ENCODE assay signal across 19 mouse cellular contexts in the genomic region with DNA sequence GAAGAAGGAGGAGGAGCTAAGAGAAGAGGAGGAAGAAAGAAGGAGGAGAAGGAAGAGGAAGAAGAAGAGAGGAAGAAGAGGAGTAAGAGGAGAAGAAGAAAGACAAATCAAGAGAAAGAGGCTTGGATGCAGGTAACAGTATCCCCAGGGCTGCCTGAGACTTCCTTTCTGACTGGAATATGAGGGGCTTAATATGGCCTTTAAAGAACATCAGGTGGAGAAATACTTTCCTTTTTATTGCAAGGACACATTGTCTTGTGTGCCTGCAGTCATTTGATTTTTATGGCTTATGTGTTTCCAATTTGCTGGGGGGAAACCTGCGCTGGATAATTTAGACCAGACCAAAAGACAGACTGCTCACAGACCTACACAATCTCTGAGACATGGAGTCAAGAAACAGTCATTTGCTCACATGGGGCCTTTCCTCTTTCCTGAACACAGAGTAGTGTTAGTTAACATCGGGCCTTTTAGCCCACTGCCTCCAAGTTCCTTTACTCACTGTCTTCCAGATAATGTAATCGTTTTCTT.
"Had no signal": no experiment of that assay in that cellular context is flagged by ENCODE, and none has a peak within 500 bp of the region (broad histone marks: within the 10 kb centered on the region; RNA-seq: fewer than 3 reads in every experiment).

No protein-coding gene starts in this region.

- H3K4me2 ChIP-seq: lung, embryonic 15.5 days; midbrain, embryonic 11.5 days; midbrain, embryonic 13.5 days; midbrain, embryonic 15.5 days; neural tube, embryonic 12.5 days had no signal

- H3K36me3 ChIP-seq: lung, embryonic 15.5 days; midbrain, embryonic 13.5 days; midbrain, embryonic 15.5 days; neural tube, embryonic 12.5 days had no signal

- H3K27me3 ChIP-seq: lung, embryonic 15.5 days; megakaryocyte, embryonic 14.5 days; midbrain, embryonic 13.5 days; midbrain, embryonic 15.5 days; neural tube, embryonic 12.5 days had no signal

- H3K27ac ChIP-seq: lung, embryonic 15.5 days; macrophage; midbrain, embryonic 13.5 days; midbrain, embryonic 15.5 days; neural tube, embryonic 12.5 days had no signal

- H3K9me3 ChIP-seq: lung, embryonic 15.5 days; megakaryocyte, embryonic 14.5 days; midbrain, embryonic 13.5 days; midbrain, embryonic 15.5 days; neural tube, embryonic 12.5 days had no signal

- H3K4me1 ChIP-seq: lung, embryonic 15.5 days; megakaryocyte, embryonic 14.5 days; midbrain, embryonic 13.5 days; midbrain, embryonic 15.5 days; neural tube, embryonic 12.5 days had no signal

- H3K4me3 ChIP-seq: lung, embryonic 15.5 days; megakaryocyte, embryonic 14.5 days; midbrain, embryonic 13.5 days; midbrain, embryonic 15.5 days; neural tube, embryonic 12.5 days had no signal

- H3K9ac ChIP-seq: lung, embryonic 15.5 days; midbrain, embryonic 13.5 days; midbrain, embryonic 15.5 days; neural tube, embryonic 12.5 days had no signal

- DNase-seq: lung, adult 18-20 months; lung, postnatal 14 days; lung, postnatal 36 days; retina, postnatal 1 day; right cerebral cortex, adult 18-20 months; right cerebral cortex, postnatal 25 days; right cerebral cortex, postnatal 4 days; spleen, adult 18-20 months; thymus, adult 2 months; thymus, postnatal 25 days; thymus, postnatal 4 days had no signal

- ATAC-seq: lung, postnatal 0 days; midbrain, embryonic 13.5 days; midbrain, embryonic 15.5 days had no signal
